Mouse (Mus musculus): ENCODE results near the gene Cyp2w1. TPM values are rescaled to one million over a fixed set of nuclear protein-coding genes. Genes with fewer than 3 reads are reported as not detected.

Gene Cyp2w1
- polyA plus RNA-seq, 1 experiment: not detected

- TF ChIP-seq EP300 (IDR thresholded peaks at IDR 0.05; ENCODE audit: insufficient read depth, low read depth, low read length) (no peak), CTCF (IDR thresholded peaks at IDR 0.05; ENCODE audit: low read depth, low read length) (no peak), POLR2A (IDR thresholded peaks at IDR 0.05; ENCODE audit: insufficient read depth, low read length) (no peak)
- H3K4me1 ChIP-seq (ENCODE audit: control insufficient read depth, insufficient read depth, low read length): peaks cover 13% of the 10 kb centered on the region
- H3K27ac ChIP-seq (ENCODE audit: insufficient read depth, low read length): no peak overlapping the region
- no peaks in the 10 kb centered on the region for H3K36me3 ChIP-seq (ENCODE audit: control insufficient read depth, insufficient read depth, low read length, poor library complexity, severe bottlenecking)
- no peaks in the 10 kb centered on the region for H3K27me3 ChIP-seq (ENCODE audit: control insufficient read depth, insufficient read depth, low read length, poor library complexity, severe bottlenecking)
- no peak overlapping the region for H3K4me3 ChIP-seq (ENCODE audit: low read depth, low read length)
- H3K9ac ChIP-seq (ENCODE audit: low read depth, poor library complexity, severe bottlenecking): no peak overlapping the region
- no peaks in the 10 kb centered on the region for H3K9me3 ChIP-seq (replicated peaks; ENCODE audit: control insufficient read depth, insufficient read depth, low read length, poor library complexity, severe bottlenecking)
These were observed 29.0 kb upstream of the Cyp2w1 start for GRCm38 (mm10) chr5:139323260-139323924.

- H3K9ac ChIP-seq (ENCODE audit: low read depth, poor library complexity, severe bottlenecking): peak overlapping the region; percentile 93
- no peaks in the 10 kb centered on the region for H3K9me3 ChIP-seq (replicated peaks; ENCODE audit: control insufficient read depth, insufficient read depth, low read length, poor library complexity, severe bottlenecking)
- no peaks in the 10 kb centered on the region for H3K36me3 ChIP-seq (ENCODE audit: control insufficient read depth, insufficient read depth, low read length, poor library complexity, severe bottlenecking)
- H3K27ac ChIP-seq (ENCODE audit: insufficient read depth, low read length): no peak overlapping the region
- no peaks in the 10 kb centered on the region for H3K27me3 ChIP-seq (ENCODE audit: control insufficient read depth, insufficient read depth, low read length, poor library complexity, severe bottlenecking)
- TF ChIP-seq CTCF (IDR thresholded peaks at IDR 0.05; ENCODE audit: low read depth, low read length) (no peak), POLR2A (IDR thresholded peaks at IDR 0.05; ENCODE audit: insufficient read depth, low read length) (no peak), EP300 (IDR thresholded peaks at IDR 0.05; ENCODE audit: insufficient read depth, low read depth, low read length) (no peak)
- peaks cover 13% of the 10 kb centered on the region for H3K4me1 ChIP-seq (ENCODE audit: control insufficient read depth, insufficient read depth, low read length)
- peak overlapping the region; percentile 77 for H3K4me3 ChIP-seq (ENCODE audit: low read depth, low read length)
These were observed 28.3 kb upstream of the Cyp2w1 start for GRCm38 (mm10) chr5:139324045-139324491.

DNA sequence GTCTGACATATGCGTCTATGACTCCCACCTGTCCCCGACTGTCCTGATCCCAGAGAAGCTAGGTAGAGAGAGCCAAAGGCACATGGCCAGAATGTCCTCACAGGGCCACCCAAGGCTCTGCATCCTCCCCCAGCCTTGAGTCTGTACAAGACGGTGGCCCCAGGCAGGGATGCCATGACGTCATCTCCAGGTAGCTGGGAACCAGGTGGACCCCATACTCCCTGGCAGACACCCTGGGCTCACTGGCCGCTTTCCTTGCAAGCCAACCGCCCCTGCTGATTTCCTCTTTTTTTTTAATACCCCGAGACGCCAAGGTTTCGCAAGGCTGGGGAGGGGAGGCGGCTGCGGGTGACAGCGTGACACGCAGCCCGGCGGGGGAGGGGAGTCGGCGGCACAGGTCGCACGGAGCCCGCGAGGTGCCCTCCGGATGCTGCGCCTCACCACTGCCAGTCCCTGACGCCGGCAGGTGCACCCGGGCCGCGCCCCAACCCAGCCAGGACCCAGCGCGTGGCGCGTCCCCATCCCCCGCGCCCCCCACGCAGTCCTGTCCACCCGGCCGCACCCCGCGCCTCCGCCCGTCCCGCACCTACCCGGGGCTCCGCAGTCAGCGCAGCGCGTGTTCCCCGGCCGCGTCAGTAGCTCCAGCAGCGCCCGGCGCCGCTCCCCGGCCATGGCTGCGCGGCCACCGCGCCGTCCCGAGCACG, 27.6 kb upstream of the Cyp2w1 start:
- TF ChIP-seq EP300 (IDR thresholded peaks at IDR 0.05; ENCODE audit: insufficient read depth, low read depth, low read length) (no peak), CTCF (IDR thresholded peaks at IDR 0.05; ENCODE audit: low read depth, low read length) (no peak), POLR2A (IDR thresholded peaks at IDR 0.05; ENCODE audit: insufficient read depth, low read length) (no peak)
- Histone ChIP-seq H3K27ac (ENCODE audit: insufficient read depth, low read length) (no peak overlapping the region), H3K4me3 (ENCODE audit: low read depth, low read length) (peak overlapping the region; percentile 77), H3K9ac (ENCODE audit: low read depth, poor library complexity, severe bottlenecking) (peak overlapping the region; percentile 93), H3K4me1 (ENCODE audit: control insufficient read depth, insufficient read depth, low read length) (peaks cover 13% of the 10 kb centered on the region), H3K27me3 (ENCODE audit: control insufficient read depth, insufficient read depth, low read length, poor library complexity, severe bottlenecking) (no peaks in the 10 kb centered on the region), H3K9me3 (replicated peaks; ENCODE audit: control insufficient read depth, insufficient read depth, low read length, poor library complexity, severe bottlenecking) (no peaks in the 10 kb centered on the region), H3K36me3 (ENCODE audit: control insufficient read depth, insufficient read depth, low read length, poor library complexity, severe bottlenecking) (no peaks in the 10 kb centered on the region)

GRCm38 (mm10) chr5:139325395-139325966, 26.9 kb upstream of the Cyp2w1 start, which contains the start of gene Adap1:
Gene Adap1 (minus strand): TSS chr5:139325622.
- peak within 1 kb of the TSS; percentile 77 for H3K4me3 ChIP-seq (ENCODE audit: low read depth, low read length)
- peak within 1 kb of the TSS; percentile 93 for H3K9ac ChIP-seq (ENCODE audit: low read depth, poor library complexity, severe bottlenecking)
- H3K9me3 ChIP-seq (replicated peaks; ENCODE audit: control insufficient read depth, insufficient read depth, low read length, poor library complexity, severe bottlenecking): no peaks in the 10 kb centered on the region
- H3K4me1 ChIP-seq (ENCODE audit: control insufficient read depth, insufficient read depth, low read length): peaks cover 13% of the 10 kb centered on the region
- TF ChIP-seq CTCF (IDR thresholded peaks at IDR 0.05; ENCODE audit: low read depth, low read length) (peak; percentile 4), POLR2A (IDR thresholded peaks at IDR 0.05; ENCODE audit: insufficient read depth, low read length) (no peak), EP300 (IDR thresholded peaks at IDR 0.05; ENCODE audit: insufficient read depth, low read depth, low read length) (peak; percentile 72; the same call in 1 of the 2 replicates)
- H3K27me3 ChIP-seq (ENCODE audit: control insufficient read depth, insufficient read depth, low read length, poor library complexity, severe bottlenecking): no peaks in the 10 kb centered on the region
- peak within 1 kb of the TSS; percentile 3; the same call in 1 of the 2 replicates for H3K27ac ChIP-seq (ENCODE audit: insufficient read depth, low read length)
- no peaks in the 10 kb centered on the region for H3K36me3 ChIP-seq (ENCODE audit: control insufficient read depth, insufficient read depth, low read length, poor library complexity, severe bottlenecking)

DNA sequence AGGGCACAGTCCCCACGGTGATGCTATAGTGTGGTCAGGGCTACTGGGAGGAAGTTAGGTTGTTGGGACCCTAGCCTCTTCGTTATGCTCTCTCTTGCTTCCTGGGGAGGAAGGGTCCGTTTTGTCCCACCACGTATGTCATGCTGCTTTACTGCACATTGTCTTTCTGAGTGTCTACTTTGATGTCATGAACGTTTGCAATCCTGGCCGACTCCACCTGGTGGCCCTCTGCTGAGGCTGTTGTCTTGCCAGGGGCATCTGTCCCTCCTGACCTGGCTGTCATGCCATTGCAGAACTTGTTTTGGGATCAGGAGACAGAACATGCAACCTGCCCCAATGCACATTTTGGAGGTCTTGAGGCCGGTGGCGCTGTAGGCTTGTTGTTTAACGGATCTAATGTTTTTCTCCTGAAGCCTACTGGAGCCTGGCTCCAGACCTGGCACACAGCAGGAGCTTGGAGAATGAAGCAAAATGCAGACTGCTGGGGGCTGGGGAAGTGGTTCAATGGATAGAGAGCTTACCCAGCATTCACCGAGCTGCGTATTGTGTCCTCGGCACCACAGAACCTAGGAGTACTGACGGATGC, 26.2 kb upstream of the Cyp2w1 start:
- H3K27ac ChIP-seq (ENCODE audit: insufficient read depth, low read length): peak overlapping the region; percentile 3; the same call in 1 of the 2 replicates
- H3K36me3 ChIP-seq (ENCODE audit: control insufficient read depth, insufficient read depth, low read length, poor library complexity, severe bottlenecking): no peaks in the 10 kb centered on the region
- H3K9ac ChIP-seq (ENCODE audit: low read depth, poor library complexity, severe bottlenecking): no peak overlapping the region
- no peak overlapping the region for H3K4me3 ChIP-seq (ENCODE audit: low read depth, low read length)
- H3K27me3 ChIP-seq (ENCODE audit: control insufficient read depth, insufficient read depth, low read length, poor library complexity, severe bottlenecking): no peaks in the 10 kb centered on the region
- H3K9me3 ChIP-seq (replicated peaks; ENCODE audit: control insufficient read depth, insufficient read depth, low read length, poor library complexity, severe bottlenecking): no peaks in the 10 kb centered on the region
- no peak for TF ChIP-seq POLR2A (IDR thresholded peaks at IDR 0.05; ENCODE audit: insufficient read depth, low read length)
- no peak for TF ChIP-seq CTCF (IDR thresholded peaks at IDR 0.05; ENCODE audit: low read depth, low read length)
- no peak for TF ChIP-seq EP300 (IDR thresholded peaks at IDR 0.05; ENCODE audit: insufficient read depth, low read depth, low read length)
- H3K4me1 ChIP-seq (ENCODE audit: control insufficient read depth, insufficient read depth, low read length): peaks cover 13% of the 10 kb centered on the region
